Mouse (Mus musculus) midbrain, embryonic 16.5 days (tissue): ENCODE data around the gene Reps1. TPM values are rescaled to one million over a fixed set of nuclear protein-coding genes. Genes with fewer than 3 reads are reported as not detected.

Source experiments
- ATAC-seq: fragments of 200-750 bp; cut with Nextera tagmentation; 2 replicates; pipeline ENCODE4 v1.8.0; 2017; ENCODE audit warnings: moderate TSS enrichment
- H3K27ac ChIP-seq: fragments of 300-500 bp; sonication (generic); 2 replicates; pipeline ENCODE4 v1.5.1; 2014; ENCODE audit warnings: mild to moderate bottlenecking, low read length, mixed read lengths
- H3K27me3 ChIP-seq: fragments of 300-500 bp; sonication (generic); 2 replicates; pipeline ENCODE4 v1.6.1; 2014; ENCODE audit warnings: low read depth, low read length, mixed read lengths; ENCODE audit not compliant: control insufficient read depth, insufficient read depth
- H3K36me3 ChIP-seq: fragments of 300-500 bp; sonication (generic); 2 replicates; pipeline ENCODE4 v1.6.1; 2014; ENCODE audit warnings: mild to moderate bottlenecking, low read length, moderate library complexity, mixed read lengths; ENCODE audit not compliant: control insufficient read depth, insufficient read depth
- H3K4me1 ChIP-seq: fragments of 300-500 bp; sonication (generic); 2 replicates; pipeline ENCODE4 v1.6.1; 2014; ENCODE audit warnings: mild to moderate bottlenecking, low read length, mixed read lengths; ENCODE audit not compliant: control insufficient read depth, insufficient read depth
- H3K4me2 ChIP-seq: fragments of 300-500 bp; sonication (generic); 2 replicates; pipeline ENCODE4 v1.6.1; 2014; ENCODE audit warnings: mild to moderate bottlenecking, low read length, mixed read lengths
- H3K4me3 ChIP-seq: fragments of 300-500 bp; sonication (generic); 2 replicates; pipeline ENCODE4 v1.5.1; 2014; ENCODE audit warnings: low read depth, mild to moderate bottlenecking, low read length, moderate library complexity, mixed read lengths
- H3K9ac ChIP-seq: fragments of 300-500 bp; sonication (generic); 2 replicates; pipeline ENCODE4 v1.6.1; 2014; ENCODE audit warnings: low read depth, low read length, mixed read lengths
- H3K9me3 ChIP-seq: fragments of 300-500 bp; sonication (generic); replicated peaks from 2 replicates; pipeline ENCODE4 v1.6.1; 2014; ENCODE audit warnings: mild to moderate bottlenecking, low read length, mixed read lengths; ENCODE audit not compliant: control insufficient read depth, poor library complexity, severe bottlenecking
- WGBS: fragments of 180-500 bp; shearing (Covaris S2); extraction: QIAGEN DNeasy Blood & Tissue Kit; methylation state at CpG from one replicate; pipeline ENCODE4 v1.1.7; 2014; 5-methylcytosine and 5-hydroxymethylcytosine counted together
- polyA plus RNA-seq: library from polyadenylated mRNA; unstranded; fragments of >200 nt; fragmentation: Nextera tagmentation; extraction: Ambion mirVana; gene quantifications from 2 replicates; pipeline ENCODE4 v1.2.1, GENCODE M21; 2015

Reps1 gene
- polyA plus RNA-seq, 1 experiment from 2014 or later, result 16.1 TPM

GRCm38 (mm10) chr10:18141389-18141788 lies 85.7 kb downstream of the Reps1 start:
- H3K27me3 ChIP-seq, result no peaks in the 10 kb centered on the region
- no peaks in the 10 kb centered on the region for H3K9me3 ChIP-seq
- H3K4me2 ChIP-seq, result no peak overlapping the region
- WGBS, result 79% methylated on average over 2 of the region's 2 CpGs
- H3K4me1 ChIP-seq, result no peaks in the 10 kb centered on the region
- no peak overlapping the region for H3K9ac ChIP-seq
- no peaks in the 10 kb centered on the region for H3K36me3 ChIP-seq
- no peak for ATAC-seq
- no peak overlapping the region for H3K27ac ChIP-seq
- no peak overlapping the region for H3K4me3 ChIP-seq

DNA sequence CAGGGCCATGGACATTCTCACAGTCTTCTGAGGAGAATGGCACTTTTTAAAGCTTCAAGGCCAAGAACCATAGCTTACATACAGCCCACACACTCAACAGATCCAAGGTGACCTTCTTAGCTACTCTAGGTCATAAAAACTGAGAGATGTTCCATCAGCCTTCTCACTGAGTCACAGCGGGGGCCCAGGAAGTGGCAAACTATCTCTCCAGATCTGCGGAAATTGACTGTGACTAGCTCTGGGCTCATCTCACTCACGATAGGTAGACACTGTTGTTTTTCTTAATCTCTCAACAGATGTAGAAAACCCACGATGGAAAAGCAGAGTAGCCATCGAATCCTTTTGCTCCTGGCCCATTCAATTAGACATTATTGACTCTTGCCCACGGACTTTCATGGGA lies 86.6 kb downstream of the Reps1 start:
- no peak overlapping the region for H3K4me2 ChIP-seq
- no peaks in the 10 kb centered on the region for H3K4me1 ChIP-seq
- ATAC-seq, result no peak
- WGBS, result 86% methylated on average over 6 of the region's 6 CpGs
- no peak overlapping the region for H3K9ac ChIP-seq
- H3K9me3 ChIP-seq, result no peaks in the 10 kb centered on the region
- no peaks in the 10 kb centered on the region for H3K36me3 ChIP-seq
- no peak overlapping the region for H3K27ac ChIP-seq
- no peak overlapping the region for H3K4me3 ChIP-seq
- no peaks in the 10 kb centered on the region for H3K27me3 ChIP-seq

- no peak overlapping the region for H3K27ac ChIP-seq
- no peak for ATAC-seq
- H3K4me3 ChIP-seq, result no peak overlapping the region
- no peaks in the 10 kb centered on the region for H3K27me3 ChIP-seq
- H3K9ac ChIP-seq, result no peak overlapping the region
- 77% methylated on average over 3 of the region's 3 CpGs for WGBS
- H3K36me3 ChIP-seq, result no peaks in the 10 kb centered on the region
- H3K9me3 ChIP-seq, result no peaks in the 10 kb centered on the region
- H3K4me1 ChIP-seq, result no peaks in the 10 kb centered on the region
- no peak overlapping the region for H3K4me2 ChIP-seq
Observed at GRCm38 (mm10) chr10:18147224-18147623, 91.6 kb downstream of the Reps1 start.

- Histone ChIP-seq H3K4me1 (no peaks in the 10 kb centered on the region), H3K36me3 (no peaks in the 10 kb centered on the region), H3K27me3 (no peaks in the 10 kb centered on the region), H3K4me3 (no peak overlapping the region), H3K9me3 (no peaks in the 10 kb centered on the region), H3K4me2 (no peak overlapping the region), H3K27ac (no peak overlapping the region), H3K9ac (no peak overlapping the region)
- ATAC-seq, result no peak
- 89% methylated on average over 7 of the region's 7 CpGs for WGBS
Observed at GRCm38 (mm10) chr10:18162435-18162971, 106.8 kb downstream of the Reps1 start.

Other genes starting within 250 kb of the Reps1 start
- 4.4 and 6.4 TPM in 2 replicates for gene Heca, start 107.8 kb upstream of the Reps1 start, polyA plus RNA-seq
- 45.7 and 55.6 TPM in 2 replicates for gene Abracl, start 32.6 kb upstream of the Reps1 start, polyA plus RNA-seq
- gene Ect2l, start 155.0 kb downstream of the Reps1 start, polyA plus RNA-seq, result 0.32 and 0.33 TPM in 2 replicates
- gene Ccdc28a, start 179.1 kb downstream of the Reps1 start, polyA plus RNA-seq, result 5.3 and 7.3 TPM in 2 replicates